Mouse (Mus musculus) C2C12 (cell line): Measurements from ENCODE around the gene Gm10401. TPM values are rescaled to one million over a fixed set of nuclear protein-coding genes. Genes with fewer than 3 reads are reported as not detected.

Experiments used
- H3K27me3 ChIP-seq: one replicate; pipeline ENCODE4 v1.6.1; 2011; ENCODE audit not compliant: control insufficient read depth, insufficient read depth, insufficient read length
- H3K36me3 ChIP-seq: one replicate; pipeline ENCODE4 v1.6.1; 2011; ENCODE audit not compliant: control insufficient read depth, insufficient read depth
- H3K4me3 ChIP-seq: one replicate; pipeline ENCODE4 v1.5.1; 2011; ENCODE audit warnings: mild to moderate bottlenecking, control low read depth; ENCODE audit not compliant: poor library complexity, insufficient read depth, severe bottlenecking
- H3K79me2 ChIP-seq: one replicate; pipeline ENCODE4 v1.6.1; 2011; ENCODE audit not compliant: control insufficient read depth, insufficient read depth
- H3K79me3 ChIP-seq: one replicate; pipeline ENCODE4 v1.6.1; 2011; ENCODE audit warnings: low read depth, control low read depth
- H3ac ChIP-seq: one replicate; pipeline ENCODE3; 2011; ENCODE audit warnings: low read depth; ENCODE audit not compliant: control insufficient read depth, insufficient read length
- CEBPB ChIP-seq: IDR thresholded peaks from one replicate; pipeline ENCODE4 v1.6.1; 2011; ENCODE audit warnings: low read depth, mild to moderate bottlenecking, control low read depth, moderate library complexity
- CTCF ChIP-seq: IDR thresholded peaks from one replicate; pipeline ENCODE4 v1.5.1; 2011; ENCODE audit not compliant: control insufficient read depth, insufficient read depth, insufficient read length
- FOSL1 ChIP-seq: IDR thresholded peaks from one replicate; pipeline ENCODE4 v1.8.0; 2011; ENCODE audit warnings: mild to moderate bottlenecking, low read length; ENCODE audit not compliant: poor library complexity, insufficient read depth, severe bottlenecking
- MAX ChIP-seq: IDR thresholded peaks from one replicate; pipeline ENCODE4 v1.6.1; 2011; ENCODE audit warnings: mild to moderate bottlenecking, control low read depth
- MYOD1 ChIP-seq: IDR thresholded peaks from one replicate; pipeline ENCODE4 v1.6.1; 2011; ENCODE audit warnings: low read depth; ENCODE audit not compliant: control insufficient read depth, insufficient read length
- MYOG ChIP-seq: IDR thresholded peaks from one replicate; pipeline ENCODE4 v1.6.1; 2011; ENCODE audit not compliant: control insufficient read depth, insufficient read length; ENCODE audit errors: extremely low read depth
- USF1 ChIP-seq: IDR thresholded peaks from one replicate; pipeline ENCODE4 v1.6.1; 2011; ENCODE audit warnings: low read depth, mild to moderate bottlenecking, control low read depth, moderate library complexity
- polyA plus RNA-seq: library from polyadenylated mRNA; unstranded; fragments of >200 nt; fragmentation: generic; extraction: Trizol; gene quantifications from one replicate; pipeline ENCODE4 v1.2.1, GENCODE M21; 2012; ENCODE audit warnings: missing spikeins

Gene Gm10401
- polyA plus RNA-seq, 1 experiment = 6.5 TPM

DNA sequence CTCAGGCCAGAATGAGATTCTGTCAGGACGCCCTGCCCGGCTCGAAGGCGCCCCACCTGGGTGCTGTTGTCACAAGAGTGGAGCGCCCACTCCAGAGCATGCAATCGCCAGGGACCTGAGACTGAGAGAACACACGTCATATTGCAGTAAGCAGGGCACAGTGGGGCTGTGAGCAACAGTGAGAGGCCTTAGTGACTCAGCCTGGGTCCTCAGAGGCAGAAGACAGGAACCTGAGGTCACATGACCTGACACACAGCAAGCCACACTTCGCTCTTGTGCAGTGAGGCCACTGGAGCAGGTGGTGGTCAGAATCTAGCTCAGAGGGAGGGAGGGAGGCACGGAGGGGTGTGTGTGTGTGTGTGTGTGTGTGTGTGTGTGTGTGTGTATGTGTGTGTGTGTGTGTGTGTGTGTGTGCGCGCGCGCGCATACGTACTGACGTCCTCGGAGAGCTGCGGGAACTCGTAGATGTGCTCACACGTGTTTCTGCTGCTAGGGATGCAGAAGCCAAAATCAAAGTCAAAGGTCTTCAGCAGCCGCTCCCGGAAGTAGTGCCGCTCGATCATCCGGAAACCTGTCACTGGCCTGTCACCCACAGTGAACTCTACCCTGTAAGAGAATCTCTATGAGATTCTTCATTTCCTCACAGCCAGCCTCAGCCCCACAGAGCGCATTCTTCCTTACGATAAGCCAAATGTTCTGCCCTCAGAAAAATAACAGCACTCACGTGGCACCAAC is 28.6 kb upstream of the Gm10401 start:
- no peak for TF ChIP-seq CEBPB
- TF ChIP-seq MAX = no peak
- TF ChIP-seq CTCF = no peak
- no peak for TF ChIP-seq MYOG
- TF ChIP-seq MYOD1 = no peak
- TF ChIP-seq USF1 = peak; percentile 2
- no peak for TF ChIP-seq FOSL1
- H3K4me3 ChIP-seq = no peak overlapping the region
- no peak overlapping the region for H3ac ChIP-seq
- H3K36me3 ChIP-seq = peaks cover 46% of the 10 kb centered on the region
- H3K27me3 ChIP-seq = no peaks in the 10 kb centered on the region
- H3K79me3 ChIP-seq = peaks cover 2% of the 10 kb centered on the region
- H3K79me2 ChIP-seq = peaks cover 13% of the 10 kb centered on the region

- no peaks in the 10 kb centered on the region for H3K79me3 ChIP-seq
- peaks cover 46% of the 10 kb centered on the region for H3K36me3 ChIP-seq
- H3K27me3 ChIP-seq = no peaks in the 10 kb centered on the region
- no peak overlapping the region for H3ac ChIP-seq
- peak; percentile 96 for TF ChIP-seq CTCF
- no peak for TF ChIP-seq MAX
- no peak overlapping the region for H3K4me3 ChIP-seq
- no peaks in the 10 kb centered on the region for H3K79me2 ChIP-seq
Measured at GRCm38 (mm10) chr5:115125211-115125871, 27.2 kb upstream of the Gm10401 start.

GRCm38 (mm10) chr5:115124690-115125089 is 26.6 kb upstream of the Gm10401 start:
- H3K79me2 ChIP-seq = no peaks in the 10 kb centered on the region
- no peak overlapping the region for H3ac ChIP-seq
- H3K36me3 ChIP-seq = peaks cover 43% of the 10 kb centered on the region
- H3K4me3 ChIP-seq = no peak overlapping the region
- no peak for TF ChIP-seq CEBPB
- H3K79me3 ChIP-seq = no peaks in the 10 kb centered on the region
- no peaks in the 10 kb centered on the region for H3K27me3 ChIP-seq

DNA sequence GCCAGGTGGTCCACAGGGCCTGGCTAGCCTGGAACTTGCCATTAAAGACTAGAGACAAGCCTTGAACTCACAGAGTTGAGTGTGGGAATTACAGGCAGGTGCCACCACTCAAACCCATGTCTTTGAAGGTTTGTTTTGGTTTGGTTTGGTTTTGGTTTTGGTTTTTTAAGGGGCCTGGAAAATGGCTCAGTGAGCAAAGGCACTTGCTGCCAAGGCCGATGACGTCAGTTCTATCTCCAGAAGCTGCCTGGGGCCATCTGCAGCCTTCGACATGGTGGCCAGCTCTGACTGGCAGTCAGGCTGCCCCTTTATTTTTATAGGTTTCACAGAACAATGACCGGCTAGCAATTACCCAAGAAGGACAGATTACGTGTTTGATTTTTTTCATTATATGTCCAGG is 22.9 kb upstream of the Gm10401 start:
- no peaks in the 10 kb centered on the region for H3K27me3 ChIP-seq
- no peak overlapping the region for H3K4me3 ChIP-seq
- TF ChIP-seq MYOG = no peak
- TF ChIP-seq FOSL1 = no peak
- no peak for TF ChIP-seq CTCF
- no peak for TF ChIP-seq MYOD1
- TF ChIP-seq MAX = no peak
- TF ChIP-seq USF1 = no peak
- TF ChIP-seq CEBPB = no peak
- H3K79me3 ChIP-seq = peaks cover 19% of the 10 kb centered on the region
- H3ac ChIP-seq = no peak overlapping the region
- H3K79me2 ChIP-seq = peaks cover 31% of the 10 kb centered on the region
- peaks cover 35% of the 10 kb centered on the region for H3K36me3 ChIP-seq

DNA sequence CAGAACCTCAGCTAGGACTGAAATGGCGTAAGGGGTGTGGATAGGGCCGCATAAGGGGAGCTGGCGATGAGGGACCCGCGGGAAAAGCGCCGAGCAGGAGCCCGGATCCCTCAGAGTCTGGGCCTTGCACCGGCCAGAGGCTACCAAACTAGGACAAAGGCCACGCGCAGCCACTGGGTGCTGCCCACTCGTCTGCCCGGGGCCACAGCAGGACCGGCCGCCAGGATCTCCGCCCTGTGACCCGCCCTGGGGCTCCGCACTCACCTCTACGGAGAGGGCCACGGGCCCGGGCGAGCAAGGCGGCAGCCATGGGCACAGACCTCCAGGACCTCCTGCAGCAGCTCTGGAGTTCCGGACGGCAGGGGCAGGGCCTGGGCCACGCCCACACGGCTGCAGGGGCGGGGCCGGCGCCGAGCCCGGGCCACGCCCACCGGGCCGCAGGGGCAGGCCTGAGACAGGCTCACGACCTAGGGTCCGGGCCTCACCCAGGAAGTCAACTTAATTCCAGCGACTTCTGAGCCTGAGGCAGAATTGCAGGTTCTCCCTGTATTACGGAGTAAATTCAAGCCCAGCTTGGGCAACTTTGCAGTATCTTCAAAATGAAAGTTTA is 21.0 kb upstream of the Gm10401 start, which contains the start of gene Acads:
Acads (minus strand) TSS at position 386 of the 610 bp plus-strand sequence.
- H3K79me2 ChIP-seq = peaks cover 32% of the 10 kb centered on the region
- no peak for TF ChIP-seq MAX
- no peak for TF ChIP-seq CTCF
- TF ChIP-seq MYOD1 = no peak
- no peak for TF ChIP-seq FOSL1
- no peak for TF ChIP-seq USF1
- TF ChIP-seq MYOG = no peak
- no peak for TF ChIP-seq CEBPB
- peak within 1 kb of the TSS; percentile 89 for H3ac ChIP-seq
- H3K4me3 ChIP-seq = peak within 1 kb of the TSS; percentile 53
- no peaks in the 10 kb centered on the region for H3K27me3 ChIP-seq
- peaks cover 19% of the 10 kb centered on the region for H3K79me3 ChIP-seq
- H3K36me3 ChIP-seq = peaks cover 19% of the 10 kb centered on the region

- Histone ChIP-seq H3K27me3 (no peaks in the 10 kb centered on the region), H3ac (no peak overlapping the region), H3K4me3 (no peak overlapping the region), H3K36me3 (peaks cover 17% of the 10 kb centered on the region), H3K79me3 (peaks cover 19% of the 10 kb centered on the region), H3K79me2 (peaks cover 32% of the 10 kb centered on the region)
- TF ChIP-seq FOSL1 (no peak), MAX (no peak), MYOG (no peak), MYOD1 (no peak)
Measured at GRCm38 (mm10) chr5:115117467-115117866, 19.4 kb upstream of the Gm10401 start.
